Mouse (Mus musculus) neutrophil, adult 59 days (primary cell): ENCODE measurements around the gene Nabp1. TPM values are rescaled to one million over a fixed set of nuclear protein-coding genes. Genes with fewer than 3 reads are reported as not detected.

ENCODE experiments used
- total RNA-seq, 2 experiments: library from RNA; stranded (reverse); gene quantifications; 1 replicate in 1 of 2; 2 replicates in 1 of 2; pipeline ENCODE4 v1.2.4; 2023

Nabp1 gene
- total RNA-seq, result 10 to 100 TPM; 64.2 to 76.1 TPM

DNA sequence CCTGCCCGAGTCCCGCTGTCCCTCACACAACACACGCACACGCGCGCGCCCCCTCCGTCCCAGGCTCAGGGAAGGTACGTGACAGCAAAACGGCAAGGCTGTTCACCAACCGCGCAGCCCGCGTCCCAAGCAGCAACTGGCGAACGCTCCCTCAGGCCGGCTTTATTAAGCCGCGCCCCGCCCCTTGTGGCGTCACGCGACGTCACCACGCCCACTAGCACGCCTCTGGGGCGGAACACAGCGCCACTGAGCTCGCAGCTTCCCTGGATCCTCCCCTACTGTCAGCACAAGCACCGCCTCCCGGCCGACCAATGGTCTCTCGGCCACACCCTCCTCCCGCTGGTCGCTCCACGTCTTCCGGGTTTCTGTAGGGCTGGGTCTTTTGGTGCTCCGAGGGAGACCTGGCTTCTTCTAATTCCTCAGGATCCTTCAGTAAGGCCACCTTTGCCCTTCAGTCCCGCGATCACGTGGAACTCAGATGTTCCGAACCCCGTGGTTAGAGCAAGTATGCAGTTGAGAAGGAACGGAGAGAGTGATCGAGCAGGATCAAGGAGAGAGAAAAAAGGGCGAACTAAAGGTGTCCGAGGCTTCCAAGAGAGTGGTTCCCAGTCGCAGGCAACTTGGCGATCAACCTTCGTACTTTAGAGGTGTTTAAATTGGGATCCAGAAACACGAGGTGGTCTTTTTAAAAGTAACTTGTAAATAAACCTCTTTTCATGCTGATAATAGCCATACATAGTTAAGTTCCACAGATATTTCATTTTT is at the start of gene Nabp1:
Gene Nabp1, minus strand, starts transcription at position 164 of the 765 bp plus-strand sequence.

Other genes with a start within 250 kb of the Nabp1 start
- 1 to 10 TPM in 1 of 2 experiments, under 1 TPM in 1; 0.56 to 1.2 TPM for gene Cavin2, start 189.3 kb downstream of the Nabp1 start, total RNA-seq